Mouse (Mus musculus): ENCODE results near the gene Slc7a1. TPM values are rescaled to one million over a fixed set of nuclear protein-coding genes. Genes with fewer than 3 reads are reported as not detected.

Slc7a1 gene
- polyA plus RNA-seq, 1 experiment from 2014 or later: 23.0 TPM

GRCm38 (mm10) chr5:148344374-148344773, 55.3 kb downstream of the Slc7a1 start:
- no peak for ATAC-seq (ENCODE audit: insufficient number of reproducible peaks, insufficient read depth, low FRiP score, low read depth)
- Histone ChIP-seq H3K27me3 (ENCODE audit: control insufficient read depth, insufficient read depth, low read length) (no peaks in the 10 kb centered on the region), H3K27ac (replicated peaks in 1 of 2; ENCODE audit: control insufficient read depth in 1 of 2, insufficient read depth in 1 of 2, low read depth in 2 of 2, low read length in 2 of 2) (peak overlapping the region; percentile 76 to 85), H3K4me1 (ENCODE audit: control insufficient read depth in 2 of 2, insufficient read depth in 2 of 2, low read length in 2 of 2) (peaks cover 24 to 51% of the 10 kb centered on the region in 2 experiments), H3K36me3 (ENCODE audit: control insufficient read depth, insufficient read depth, low read length) (peaks cover 11% of the 10 kb centered on the region; the same call in 1 of the 2 replicates), H3K9ac (ENCODE audit: low read length) (no peak overlapping the region), H3K9me3 (ENCODE audit: control insufficient read depth, low read length) (no peaks in the 10 kb centered on the region), H3K4me3 (ENCODE audit: control insufficient read depth in 1 of 2, insufficient read depth in 1 of 2, low read depth in 1 of 2, low read length in 2 of 2) (no peak overlapping the region), H3K4me2 (ENCODE audit: low read length) (no peak overlapping the region)
- 27% methylated on average over 5 of the region's 5 CpGs for WGBS

GRCm38 (mm10) chr5:148342061-148342741, 57.5 kb downstream of the Slc7a1 start:
- 13% methylated on average over 26 of the region's 26 CpGs for WGBS
- no peaks in the 10 kb centered on the region for H3K9me3 ChIP-seq (ENCODE audit: control insufficient read depth, low read length)
- ATAC-seq (ENCODE audit: insufficient number of reproducible peaks, insufficient read depth, low FRiP score, low read depth): peak; percentile 90
- peak overlapping the region; percentile 33 to 44 for H3K4me3 ChIP-seq (ENCODE audit: control insufficient read depth in 1 of 2, insufficient read depth in 1 of 2, low read depth in 1 of 2, low read length in 2 of 2)
- peak overlapping the region; percentile 85 to 96 for H3K27ac ChIP-seq (replicated peaks in 1 of 2; ENCODE audit: control insufficient read depth in 1 of 2, insufficient read depth in 1 of 2, low read depth in 2 of 2, low read length in 2 of 2)
- H3K9ac ChIP-seq (ENCODE audit: low read length): peak overlapping the region; percentile 61
- H3K36me3 ChIP-seq (ENCODE audit: control insufficient read depth, insufficient read depth, low read length): peaks cover 25% of the 10 kb centered on the region
- peaks cover 22 to 36% of the 10 kb centered on the region in 2 experiments for H3K4me1 ChIP-seq (ENCODE audit: control insufficient read depth in 2 of 2, insufficient read depth in 2 of 2, low read length in 2 of 2)
- H3K4me2 ChIP-seq (ENCODE audit: low read length): peak overlapping the region; percentile 62
- H3K27me3 ChIP-seq (ENCODE audit: control insufficient read depth, insufficient read depth, low read length): no peaks in the 10 kb centered on the region

GRCm38 (mm10) chr5:148339126-148339525, 60.6 kb downstream of the Slc7a1 start:
- 97% methylated on average over 5 of the region's 5 CpGs for WGBS
- Histone ChIP-seq H3K9me3 (ENCODE audit: control insufficient read depth, low read length) (no peaks in the 10 kb centered on the region), H3K27me3 (ENCODE audit: control insufficient read depth, insufficient read depth, low read length) (no peaks in the 10 kb centered on the region), H3K4me2 (ENCODE audit: low read length) (no peak overlapping the region), H3K9ac (ENCODE audit: low read length) (no peak overlapping the region), H3K4me3 (ENCODE audit: control insufficient read depth in 1 of 2, insufficient read depth in 1 of 2, low read depth in 1 of 2, low read length in 2 of 2) (no peak overlapping the region), H3K36me3 (ENCODE audit: control insufficient read depth, insufficient read depth, low read length) (peaks cover 41% of the 10 kb centered on the region), H3K27ac (replicated peaks in 1 of 2; ENCODE audit: control insufficient read depth in 1 of 2, insufficient read depth in 1 of 2, low read depth in 2 of 2, low read length in 2 of 2) (no peak overlapping the region), H3K4me1 (ENCODE audit: control insufficient read depth in 2 of 2, insufficient read depth in 2 of 2, low read length in 2 of 2) (peaks cover 18 to 28% of the 10 kb centered on the region in 2 experiments)
- no peak for ATAC-seq (ENCODE audit: insufficient number of reproducible peaks, insufficient read depth, low FRiP score, low read depth)

- Histone ChIP-seq H3K4me3 (ENCODE audit: control insufficient read depth in 1 of 2, insufficient read depth in 1 of 2, low read depth in 1 of 2, low read length in 2 of 2) (no peak overlapping the region), H3K27ac (replicated peaks in 1 of 2; ENCODE audit: control insufficient read depth in 1 of 2, insufficient read depth in 1 of 2, low read depth in 2 of 2, low read length in 2 of 2) (peak overlapping the region in 1 of 2 experiments; percentile 19; a peak in 1 of 4 replicates), H3K4me2 (ENCODE audit: low read length) (no peak overlapping the region), H3K9ac (ENCODE audit: low read length) (no peak overlapping the region; the same call in 1 of the 2 replicates), H3K9me3 (ENCODE audit: control insufficient read depth, low read length) (no peaks in the 10 kb centered on the region), H3K4me1 (ENCODE audit: control insufficient read depth in 2 of 2, insufficient read depth in 2 of 2, low read length in 2 of 2) (peaks cover 4 to 17% of the 10 kb centered on the region in 2 experiments; a peak in 3 of 4 replicates), H3K36me3 (ENCODE audit: control insufficient read depth, insufficient read depth, low read length) (peaks cover 70% of the 10 kb centered on the region), H3K27me3 (ENCODE audit: control insufficient read depth, insufficient read depth, low read length) (no peaks in the 10 kb centered on the region)
- peak; percentile 72 for ATAC-seq (ENCODE audit: insufficient number of reproducible peaks, insufficient read depth, low FRiP score, low read depth)
- WGBS: 25% methylated on average over 8 of the region's 8 CpGs
Measured at GRCm38 (mm10) chr5:148332622-148332974, 67.1 kb downstream of the Slc7a1 start.

GRCm38 (mm10) chr5:148331926-148332621, 67.6 kb downstream of the Slc7a1 start:
- Histone ChIP-seq H3K4me1 (ENCODE audit: control insufficient read depth in 2 of 2, insufficient read depth in 2 of 2, low read length in 2 of 2) (peaks cover 4 to 17% of the 10 kb centered on the region in 2 experiments; a peak in 3 of 4 replicates), H3K27ac (replicated peaks in 1 of 2; ENCODE audit: control insufficient read depth in 1 of 2, insufficient read depth in 1 of 2, low read depth in 2 of 2, low read length in 2 of 2) (peak overlapping the region in 1 of 2 experiments; percentile 19; a peak in 1 of 4 replicates), H3K4me2 (ENCODE audit: low read length) (no peak overlapping the region), H3K9me3 (ENCODE audit: control insufficient read depth, low read length) (no peaks in the 10 kb centered on the region), H3K27me3 (ENCODE audit: control insufficient read depth, insufficient read depth, low read length) (no peaks in the 10 kb centered on the region), H3K36me3 (ENCODE audit: control insufficient read depth, insufficient read depth, low read length) (peaks cover 68% of the 10 kb centered on the region), H3K9ac (ENCODE audit: low read length) (no peak overlapping the region; the same call in 1 of the 2 replicates), H3K4me3 (ENCODE audit: control insufficient read depth in 1 of 2, insufficient read depth in 1 of 2, low read depth in 1 of 2, low read length in 2 of 2) (no peak overlapping the region)
- 69% methylated on average over 18 of the region's 18 CpGs for WGBS
- no peak for ATAC-seq (ENCODE audit: insufficient number of reproducible peaks, insufficient read depth, low FRiP score, low read depth)

- Histone ChIP-seq H3K27ac (replicated peaks in 1 of 2; ENCODE audit: control insufficient read depth in 1 of 2, insufficient read depth in 1 of 2, low read depth in 2 of 2, low read length in 2 of 2) (no peak overlapping the region), H3K4me1 (ENCODE audit: control insufficient read depth in 2 of 2, insufficient read depth in 2 of 2, low read length in 2 of 2) (peaks cover 4 to 17% of the 10 kb centered on the region in 2 experiments; a peak in 3 of 4 replicates), H3K9ac (ENCODE audit: low read length) (no peak overlapping the region), H3K27me3 (ENCODE audit: control insufficient read depth, insufficient read depth, low read length) (no peaks in the 10 kb centered on the region), H3K4me2 (ENCODE audit: low read length) (no peak overlapping the region), H3K36me3 (ENCODE audit: control insufficient read depth, insufficient read depth, low read length) (peaks cover 61% of the 10 kb centered on the region), H3K9me3 (ENCODE audit: control insufficient read depth, low read length) (no peaks in the 10 kb centered on the region), H3K4me3 (ENCODE audit: control insufficient read depth in 1 of 2, insufficient read depth in 1 of 2, low read depth in 1 of 2, low read length in 2 of 2) (no peak overlapping the region)
- no peak for ATAC-seq (ENCODE audit: insufficient number of reproducible peaks, insufficient read depth, low FRiP score, low read depth)
- WGBS: 46% methylated on average over 11 of the region's 11 CpGs
Measured at GRCm38 (mm10) chr5:148331229-148331776, 68.4 kb downstream of the Slc7a1 start.

- Histone ChIP-seq H3K27me3 (ENCODE audit: control insufficient read depth, insufficient read depth, low read length) (no peaks in the 10 kb centered on the region), H3K9ac (ENCODE audit: low read length) (no peak overlapping the region), H3K27ac (replicated peaks in 1 of 2; ENCODE audit: control insufficient read depth in 1 of 2, insufficient read depth in 1 of 2, low read depth in 2 of 2, low read length in 2 of 2) (no peak overlapping the region), H3K4me2 (ENCODE audit: low read length) (no peak overlapping the region), H3K36me3 (ENCODE audit: control insufficient read depth, insufficient read depth, low read length) (peaks cover 42% of the 10 kb centered on the region), H3K4me1 (ENCODE audit: control insufficient read depth in 2 of 2, insufficient read depth in 2 of 2, low read length in 2 of 2) (peaks cover 4 to 17% of the 10 kb centered on the region in 2 experiments; a peak in 3 of 4 replicates), H3K4me3 (ENCODE audit: control insufficient read depth in 1 of 2, insufficient read depth in 1 of 2, low read depth in 1 of 2, low read length in 2 of 2) (no peak overlapping the region), H3K9me3 (ENCODE audit: control insufficient read depth, low read length) (no peaks in the 10 kb centered on the region)
- no peak for ATAC-seq (ENCODE audit: insufficient number of reproducible peaks, insufficient read depth, low FRiP score, low read depth)
- 88% methylated on average over 3 of the region's 3 CpGs for WGBS
Measured at GRCm38 (mm10) chr5:148328982-148329381, 70.7 kb downstream of the Slc7a1 start.

Measured in heart, embryonic 14.5 days (tissue).